Mouse (Mus musculus): ENCODE data around the gene Fbxo28. TPM values are rescaled to one million over a fixed set of nuclear protein-coding genes. Genes with fewer than 3 reads are reported as not detected.

The Fbxo28 gene
- total and polyA plus RNA-seq, 3 experiments = 16.3 to 72.5 (median 17.2) TPM

- no peaks in the 10 kb centered on the region for H3K36me3 ChIP-seq (ENCODE audit: control insufficient read depth in 1 of 2, insufficient read depth in 2 of 2, low read length in 2 of 2)
- DNase-seq (ENCODE audit: low read depth, low spot score) = no peak
- no peak for TF ChIP-seq NELFE (IDR thresholded peaks at IDR 0.05; ENCODE audit: low read depth, low read length)
- TF ChIP-seq GABPA (IDR thresholded peaks at IDR 0.05; ENCODE audit: low read depth, low read length) = no peak
- TF ChIP-seq MEF2A (IDR thresholded peaks at IDR 0.05; ENCODE audit: extremely low read depth, insufficient replicate concordance, low read depth, low read length, poor library complexity, severe bottlenecking) = no peak
- TF ChIP-seq CTCF (IDR thresholded peaks at IDR 0.05 in 2 of 3, conservative IDR thresholded peaks at IDR 0.05 in 1 of 3; ENCODE audit: control insufficient read depth in 1 of 3, insufficient read depth in 1 of 3, low read depth in 2 of 3, low read length in 3 of 3, poor library complexity in 1 of 3, severe bottlenecking in 1 of 3) = no peak
- no peak for TF ChIP-seq SMC3 (IDR thresholded peaks at IDR 0.05; ENCODE audit: low read depth, low read length)
- no peak for TF ChIP-seq MAZ (IDR thresholded peaks at IDR 0.05; ENCODE audit: low read depth, low read length)
- no peak for TF ChIP-seq E2F4 (IDR thresholded peaks at IDR 0.05; ENCODE audit: borderline replicate concordance, low read depth, low read length)
- no peak for TF ChIP-seq POLR2AphosphoS2 (IDR thresholded peaks at IDR 0.05; ENCODE audit: low read length)
- TF ChIP-seq NRF1 (IDR thresholded peaks at IDR 0.05; ENCODE audit: insufficient read depth, low read depth, low read length, poor library complexity, severe bottlenecking) = no peak
- TF ChIP-seq ELF1 (IDR thresholded peaks at IDR 0.05; ENCODE audit: low read depth, low read length) = no peak
- TF ChIP-seq GATA1 (IDR thresholded peaks at IDR 0.05; ENCODE audit: low read depth, low read length) = no peak
- TF ChIP-seq CHD2 (IDR thresholded peaks at IDR 0.05; ENCODE audit: low read length) = no peak
- H3K4me1 ChIP-seq (ENCODE audit: control insufficient read depth in 1 of 2, insufficient read depth in 2 of 2, low read length in 2 of 2) = no peaks in the 10 kb centered on the region
- no peak overlapping the region for H3K27ac ChIP-seq (ENCODE audit: control insufficient read depth, low read depth, low read length)
- no peaks in the 10 kb centered on the region for H3K9me3 ChIP-seq (replicated peaks; ENCODE audit: insufficient read depth, low read length)
- H3K4me3 ChIP-seq (ENCODE audit: control insufficient read depth in 1 of 2, insufficient read depth in 1 of 2, low read depth in 2 of 2, low read length in 2 of 2) = no peak overlapping the region
- no peak overlapping the region for H3K9ac ChIP-seq (ENCODE audit: control insufficient read depth, low read depth, low read length, poor library complexity, severe bottlenecking)
- H3K79me2 ChIP-seq (ENCODE audit: control insufficient read depth, insufficient read depth, low read length, poor library complexity) = no peaks in the 10 kb centered on the region
- peaks cover 0 to 3% of the 10 kb centered on the region in 2 experiments; a peak in 2 of 4 replicates for H3K27me3 ChIP-seq (ENCODE audit: control insufficient read depth in 1 of 2, insufficient read depth in 2 of 2, low read length in 2 of 2)
These were observed 43.6 kb downstream of the Fbxo28 start for GRCm38 (mm10) chr1:182297821-182298220.

DNA sequence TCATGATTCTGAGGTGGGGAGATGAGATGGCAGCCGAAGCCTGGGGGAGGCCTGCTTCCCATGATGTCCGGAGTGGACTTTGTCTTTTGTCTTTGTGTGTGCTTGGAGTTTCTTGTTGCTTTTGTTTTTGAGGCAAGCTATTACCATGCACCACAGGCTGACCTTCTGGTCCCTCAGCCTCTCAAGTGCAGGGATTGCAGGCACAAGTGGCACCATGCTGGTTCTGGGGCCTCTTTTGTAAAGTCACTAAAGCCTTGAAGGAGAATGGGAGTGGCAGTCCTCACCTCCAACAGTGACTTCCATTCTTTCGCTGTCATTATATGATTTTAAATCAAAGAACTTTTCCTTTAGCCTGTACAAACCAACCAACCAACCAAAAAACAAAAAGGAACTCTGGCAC lies 44.2 kb downstream of the Fbxo28 start:
- no peak for DNase-seq (ENCODE audit: low read depth, low spot score)

More for the DNA sequence above, 44.2 kb downstream of the Fbxo28 start:
- H3K9me3 ChIP-seq (replicated peaks; ENCODE audit: insufficient read depth, low read length) = no peaks in the 10 kb centered on the region
- peaks cover 0 to 3% of the 10 kb centered on the region in 2 experiments; a peak in 2 of 4 replicates for H3K27me3 ChIP-seq (ENCODE audit: control insufficient read depth in 1 of 2, insufficient read depth in 2 of 2, low read length in 2 of 2)
- H3K36me3 ChIP-seq (ENCODE audit: control insufficient read depth in 1 of 2, insufficient read depth in 2 of 2, low read length in 2 of 2) = no peaks in the 10 kb centered on the region
- TF ChIP-seq NRF1 (IDR thresholded peaks at IDR 0.05; ENCODE audit: insufficient read depth, low read depth, low read length, poor library complexity, severe bottlenecking) = no peak
- no peak for TF ChIP-seq BHLHE40 (IDR thresholded peaks at IDR 0.05; ENCODE audit: borderline replicate concordance, low read depth, low read length)
- TF ChIP-seq TCF12 (IDR thresholded peaks at IDR 0.05; ENCODE audit: low read depth, low read length) = no peak
- TF ChIP-seq GATA1 (IDR thresholded peaks at IDR 0.05; ENCODE audit: low read depth, low read length) = no peak
- TF ChIP-seq NELFE (IDR thresholded peaks at IDR 0.05; ENCODE audit: low read depth, low read length) = no peak
- no peak for TF ChIP-seq POLR2AphosphoS2 (IDR thresholded peaks at IDR 0.05; ENCODE audit: low read length)
- no peak for TF ChIP-seq MYC (IDR thresholded peaks at IDR 0.05; ENCODE audit: low read depth, low read length)
- TF ChIP-seq POLR2A (IDR thresholded peaks at IDR 0.05; ENCODE audit: control insufficient read depth in 1 of 2, insufficient read depth in 1 of 2, low read depth in 1 of 2, low read length in 2 of 2, poor library complexity in 1 of 2) = no peak
- TF ChIP-seq ELF1 (IDR thresholded peaks at IDR 0.05; ENCODE audit: low read depth, low read length) = no peak
- no peak for TF ChIP-seq JUND (IDR thresholded peaks at IDR 0.05; ENCODE audit: low read depth, low read length)
- no peak for TF ChIP-seq USF2 (IDR thresholded peaks at IDR 0.05; ENCODE audit: borderline replicate concordance in 1 of 2, insufficient read depth in 1 of 2, low read depth in 1 of 2, low read length in 2 of 2)
- TF ChIP-seq CHD1 (IDR thresholded peaks at IDR 0.05; ENCODE audit: low read depth, low read length) = no peak
- TF ChIP-seq SMC3 (IDR thresholded peaks at IDR 0.05; ENCODE audit: low read depth, low read length) = no peak
- no peak overlapping the region for H3K27ac ChIP-seq (ENCODE audit: control insufficient read depth, low read depth, low read length)
- no peak overlapping the region for H3K9ac ChIP-seq (ENCODE audit: control insufficient read depth, low read depth, low read length, poor library complexity, severe bottlenecking)
- no peaks in the 10 kb centered on the region for H3K79me2 ChIP-seq (ENCODE audit: control insufficient read depth, insufficient read depth, low read length, poor library complexity)
- H3K4me3 ChIP-seq (ENCODE audit: control insufficient read depth in 1 of 2, insufficient read depth in 1 of 2, low read depth in 2 of 2, low read length in 2 of 2) = no peak overlapping the region
- no peaks in the 10 kb centered on the region for H3K4me1 ChIP-seq (ENCODE audit: control insufficient read depth in 1 of 2, insufficient read depth in 2 of 2, low read length in 2 of 2)

Data from MEL (cell line).